Mouse (Mus musculus) thymus, adult 2 months (tissue): ENCODE measurements around the gene Nt5c2.

Source experiments
- CTCF ChIP-seq: fragments of 200-500 bp; IDR thresholded peaks from 2 replicates; pipeline ENCODE4 v1.5.1; 2012; ENCODE audit warnings: mild to moderate bottlenecking, control low read depth, low read length, moderate library complexity, borderline replicate concordance; ENCODE audit not compliant: control insufficient read depth, poor library complexity, insufficient read depth; ENCODE audit errors: extremely low read depth
- POLR2A ChIP-seq: fragments of 200-500 bp; IDR thresholded peaks from 2 replicates; pipeline ENCODE4 v1.6.1; 2012; ENCODE audit warnings: mild to moderate bottlenecking, low read length, control low read depth, moderate library complexity; ENCODE audit not compliant: control insufficient read depth, poor library complexity, insufficient read depth; ENCODE audit errors: extremely low read depth

GRCm38 (mm10) chr19:46988231-46989087 is 26.5 kb downstream of the Nt5c2 start:
- TF ChIP-seq POLR2A: no peak
- TF ChIP-seq CTCF: no peak
